Mouse (Mus musculus): ENCODE measurements around the gene Smok3b.
"Not testable (repeated sequence)": the region's sequence is repeated elsewhere in the genome, so short reads cannot be mapped to it uniquely, and the experiment has no call there.

Gene Smok3b

GRCm38 (mm10) chr5:138020961-138021479 is at the start of gene Smok3b, which contains the start of gene Smok3a:
TSS of gene Smok3b (plus strand) at chr5:138021429.
TSS of gene Smok3a (plus strand) at chr5:138021261.
- not testable (repeated sequence) for DNase-seq (ENCODE audit: low read depth, low spot score)

- DNase-seq (ENCODE audit: low read depth, low spot score): no peak
Observed at GRCm38 (mm10) chr5:137973161-137973560, 48.1 kb upstream of the Smok3b start.

GRCm38 (mm10) chr5:137973738-137974137 is 47.5 kb upstream of the Smok3b start:
- DNase-seq (ENCODE audit: low read depth, low spot score): no peak

- DNase-seq (ENCODE audit: low read depth, low spot score): no peak
Observed at GRCm38 (mm10) chr5:137974724-137975123, 46.5 kb upstream of the Smok3b start.

GRCm38 (mm10) chr5:137975434-137975833 is 45.8 kb upstream of the Smok3b start:
- DNase-seq (ENCODE audit: low read depth, low spot score): no peak

GRCm38 (mm10) chr5:137977291-137977690 is 43.9 kb upstream of the Smok3b start:
- DNase-seq (ENCODE audit: low read depth, low spot score): no peak

- no peak for DNase-seq (ENCODE audit: low read depth, low spot score)
Observed at GRCm38 (mm10) chr5:137979081-137979480, 42.1 kb upstream of the Smok3b start.

- DNase-seq (ENCODE audit: low read depth, low spot score): no peak
Observed at GRCm38 (mm10) chr5:137981300-137981699, 39.9 kb upstream of the Smok3b start, which contains the start of gene Azgp1. TSS of gene Azgp1 (plus strand) at chr5:137981520.

- DNase-seq (ENCODE audit: low read depth, low spot score): no peak
Observed at GRCm38 (mm10) chr5:137986351-137986750, 34.9 kb upstream of the Smok3b start.

- DNase-seq (ENCODE audit: low read depth, low spot score): no peak
Observed at GRCm38 (mm10) chr5:138009437-138009836, 11.8 kb upstream of the Smok3b start.

- no peak for DNase-seq (ENCODE audit: low read depth, low spot score)
Observed at GRCm38 (mm10) chr5:138012382-138012781, 8.8 kb upstream of the Smok3b start.

GRCm38 (mm10) chr5:138016530-138016929 is 4.7 kb upstream of the Smok3b start:
- DNase-seq (ENCODE audit: low read depth, low spot score): no peak

- DNase-seq (ENCODE audit: low read depth, low spot score): no peak
Observed at GRCm38 (mm10) chr5:138016997-138017396, 4.2 kb upstream of the Smok3b start.

GRCm38 (mm10) chr5:138019577-138019976 is 1.7 kb upstream of the Smok3b start:
- not testable (repeated sequence) for DNase-seq (ENCODE audit: low read depth, low spot score)

- DNase-seq (ENCODE audit: low read depth, low spot score): not testable (repeated sequence)
Observed at GRCm38 (mm10) chr5:138052894-138053293, 31.7 kb downstream of the Smok3b start, which contains the start of gene Smok3c. TSS of gene Smok3c (plus strand) at chr5:138053194.

GRCm38 (mm10) chr5:138073803-138074202 is 52.6 kb downstream of the Smok3b start:
- DNase-seq (ENCODE audit: low read depth, low spot score): no peak

- no peak for DNase-seq (ENCODE audit: low read depth, low spot score)
Observed at GRCm38 (mm10) chr5:138075684-138076083, 54.5 kb downstream of the Smok3b start.

- no peak for DNase-seq (ENCODE audit: low read depth, low spot score)
Observed at GRCm38 (mm10) chr5:138076148-138076547, 54.9 kb downstream of the Smok3b start.

- no peak for DNase-seq (ENCODE audit: low read depth, low spot score)
Observed at GRCm38 (mm10) chr5:138080456-138080855, 59.2 kb downstream of the Smok3b start.

GRCm38 (mm10) chr5:138081446-138081845 is 60.2 kb downstream of the Smok3b start:
- no peak for DNase-seq (ENCODE audit: low read depth, low spot score)

GRCm38 (mm10) chr5:138083318-138083900 is 62.2 kb downstream of the Smok3b start:
- DNase-seq (ENCODE audit: low read depth, low spot score): no peak

GRCm38 (mm10) chr5:138083936-138084335 is 62.7 kb downstream of the Smok3b start:
- no peak for DNase-seq (ENCODE audit: low read depth, low spot score)

GRCm38 (mm10) chr5:138084507-138084906 is 63.3 kb downstream of the Smok3b start:
- no peak for DNase-seq (ENCODE audit: low read depth, low spot score)

Measured in forelimb bud, embryonic 11.5 days (tissue).